Mouse (Mus musculus) hindbrain, embryonic 14.5 days (tissue): ENCODE data around the gene Bckdha. TPM values are rescaled to one million over a fixed set of nuclear protein-coding genes. Genes with fewer than 3 reads are reported as not detected.

ENCODE experiments used
- ATAC-seq: fragments of 200-750 bp; cut with Nextera tagmentation; 2 replicates; pipeline ENCODE4 v1.8.0; 2017; ENCODE audit warnings: moderate number of reproducible peaks, mild to moderate bottlenecking, moderate TSS enrichment, moderate library complexity; ENCODE audit not compliant: low FRiP score
- DNase-seq: peaks from one replicate; pipeline ENCODE4 v3.0.0-alpha.2; 2015; ENCODE audit warnings: low spot score
- H3K27ac ChIP-seq: fragments of 300-500 bp; sonication (generic); 2 replicates; pipeline ENCODE4 v1.5.1; 2014; ENCODE audit warnings: mild to moderate bottlenecking, moderate library complexity
- H3K27me3 ChIP-seq: fragments of 300-500 bp; sonication (generic); 2 replicates; pipeline ENCODE4 v1.6.1; 2014; ENCODE audit warnings: mild to moderate bottlenecking, low read length, mixed read lengths; ENCODE audit not compliant: control insufficient read depth, insufficient read depth
- H3K36me3 ChIP-seq: fragments of 300-500 bp; sonication (generic); replicated peaks from 2 replicates; pipeline ENCODE4 v1.6.1; 2014; ENCODE audit not compliant: control insufficient read depth, insufficient read depth
- H3K4me1 ChIP-seq: fragments of 300-500 bp; sonication (generic); replicated peaks from 2 replicates; pipeline ENCODE4 v1.6.1; 2014; ENCODE audit warnings: antibody characterized with exemption, low read length, mixed read lengths; ENCODE audit not compliant: control insufficient read depth, insufficient read depth
- H3K4me2 ChIP-seq: fragments of 300-500 bp; sonication (generic); replicated peaks from 2 replicates; pipeline ENCODE4 v1.6.1; 2014; ENCODE audit warnings: mild to moderate bottlenecking, moderate library complexity
- H3K4me3 ChIP-seq: fragments of 300-500 bp; sonication (generic); replicated peaks from 2 replicates; pipeline ENCODE4 v1.5.1; 2014; ENCODE audit warnings: mild to moderate bottlenecking, low read length
- H3K9ac ChIP-seq: fragments of 300-500 bp; sonication (generic); 2 replicates; pipeline ENCODE4 v1.6.1; 2014
- H3K9me3 ChIP-seq: fragments of 300-500 bp; sonication (generic); 2 replicates; pipeline ENCODE4 v1.6.1; 2016; ENCODE audit warnings: low read length; ENCODE audit not compliant: control insufficient read depth
- WGBS: fragments of 180-500 bp; shearing (Covaris S2); extraction: QIAGEN DNeasy Blood & Tissue Kit; methylation state at CpG from one replicate; pipeline ENCODE4 v1.1.7; 2014; 5-methylcytosine and 5-hydroxymethylcytosine counted together
- polyA plus RNA-seq: library from polyadenylated mRNA; unstranded; fragments of >200 nt; fragmentation: Nextera tagmentation; extraction: Ambion mirVana; gene quantifications from 2 replicates; pipeline ENCODE4 v1.2.1, GENCODE M21; 2014

The Bckdha gene
- polyA plus RNA-seq, 1 experiment from 2014 or later, result 37.3 TPM

GRCm38 (mm10) chr7:25655601-25656428, 3.0 kb downstream of the Bckdha start:
- Histone ChIP-seq H3K4me3 (no peak overlapping the region), H3K27me3 (no peaks in the 10 kb centered on the region), H3K9me3 (no peaks in the 10 kb centered on the region), H3K4me1 (peaks cover 22% of the 10 kb centered on the region), H3K9ac (no peak overlapping the region), H3K27ac (no peak overlapping the region), H3K36me3 (no peaks in the 10 kb centered on the region), H3K4me2 (no peak overlapping the region)
- DNase-seq (no peak), ATAC-seq (no peak)
- WGBS, result 80% methylated on average over 11 of the region's 11 CpGs

- no peak for DNase-seq
- ATAC-seq, result no peak
- H3K27me3 ChIP-seq, result no peaks in the 10 kb centered on the region
- H3K36me3 ChIP-seq, result no peaks in the 10 kb centered on the region
- no peak overlapping the region for H3K4me2 ChIP-seq
- WGBS, result 91% methylated on average over 12 of the region's 12 CpGs
- no peak overlapping the region for H3K9ac ChIP-seq
- H3K9me3 ChIP-seq, result no peaks in the 10 kb centered on the region
- H3K4me3 ChIP-seq, result no peak overlapping the region
- H3K4me1 ChIP-seq, result peaks cover 3% of the 10 kb centered on the region; the same call in 1 of the 2 replicates
- H3K27ac ChIP-seq, result no peak overlapping the region
Measured at GRCm38 (mm10) chr7:25652244-25652759, 6.5 kb downstream of the Bckdha start.

GRCm38 (mm10) chr7:25651281-25651680, 7.5 kb downstream of the Bckdha start:
- Histone ChIP-seq H3K4me1 (no peaks in the 10 kb centered on the region), H3K4me2 (no peak overlapping the region), H3K27me3 (no peaks in the 10 kb centered on the region), H3K9ac (no peak overlapping the region), H3K36me3 (no peaks in the 10 kb centered on the region), H3K4me3 (no peak overlapping the region), H3K27ac (no peak overlapping the region), H3K9me3 (no peaks in the 10 kb centered on the region)
- DNase-seq, result no peak
- WGBS, result 91% methylated on average over 8 of the region's 8 CpGs
- ATAC-seq, result no peak

GRCm38 (mm10) chr7:25649839-25650238, 8.9 kb downstream of the Bckdha start:
- 75% methylated on average over 5 of the region's 5 CpGs for WGBS
- Histone ChIP-seq H3K27ac (no peak overlapping the region), H3K9me3 (no peaks in the 10 kb centered on the region), H3K4me2 (no peak overlapping the region), H3K4me3 (no peak overlapping the region), H3K9ac (no peak overlapping the region), H3K27me3 (no peaks in the 10 kb centered on the region), H3K36me3 (peaks cover 6% of the 10 kb centered on the region), H3K4me1 (no peaks in the 10 kb centered on the region)
- DNase-seq (no peak), ATAC-seq (no peak)

- Histone ChIP-seq H3K9me3 (no peaks in the 10 kb centered on the region), H3K4me2 (no peak overlapping the region), H3K4me1 (no peaks in the 10 kb centered on the region), H3K27ac (no peak overlapping the region), H3K9ac (no peak overlapping the region), H3K36me3 (peaks cover 7% of the 10 kb centered on the region), H3K4me3 (no peak overlapping the region), H3K27me3 (no peaks in the 10 kb centered on the region)
- DNase-seq, result no peak
- WGBS, result 60% methylated on average over 5 of the region's 5 CpGs
- ATAC-seq, result no peak
Measured at GRCm38 (mm10) chr7:25647574-25648123, 11.1 kb downstream of the Bckdha start.

GRCm38 (mm10) chr7:25645074-25645473, 13.7 kb downstream of the Bckdha start:
- ATAC-seq, result no peak
- Histone ChIP-seq H3K27me3 (no peaks in the 10 kb centered on the region), H3K4me2 (no peak overlapping the region), H3K4me1 (no peaks in the 10 kb centered on the region), H3K9ac (no peak overlapping the region), H3K27ac (no peak overlapping the region), H3K36me3 (peaks cover 21% of the 10 kb centered on the region), H3K4me3 (no peak overlapping the region), H3K9me3 (no peaks in the 10 kb centered on the region)
- no peak for DNase-seq
- WGBS, result 60% methylated on average over 14 of the region's 14 CpGs

GRCm38 (mm10) chr7:25644631-25645030, 14.2 kb downstream of the Bckdha start:
- Histone ChIP-seq H3K27me3 (no peaks in the 10 kb centered on the region), H3K9ac (no peak overlapping the region), H3K27ac (no peak overlapping the region), H3K4me1 (no peaks in the 10 kb centered on the region), H3K4me2 (no peak overlapping the region), H3K9me3 (no peaks in the 10 kb centered on the region), H3K36me3 (peaks cover 24% of the 10 kb centered on the region), H3K4me3 (no peak overlapping the region)
- no peak for ATAC-seq
- 80% methylated on average over 4 of the region's 4 CpGs for WGBS
- DNase-seq, result no peak

GRCm38 (mm10) chr7:25644136-25644535, 14.6 kb downstream of the Bckdha start:
- DNase-seq, result no peak
- H3K36me3 ChIP-seq, result peaks cover 29% of the 10 kb centered on the region
- no peak overlapping the region for H3K9ac ChIP-seq
- no peak for ATAC-seq
- no peaks in the 10 kb centered on the region for H3K4me1 ChIP-seq
- H3K9me3 ChIP-seq, result no peaks in the 10 kb centered on the region
- 78% methylated on average over 10 of the region's 10 CpGs for WGBS
- no peaks in the 10 kb centered on the region for H3K27me3 ChIP-seq
- H3K27ac ChIP-seq, result no peak overlapping the region
- H3K4me3 ChIP-seq, result no peak overlapping the region
- no peak overlapping the region for H3K4me2 ChIP-seq

GRCm38 (mm10) chr7:25639754-25640153, 19.0 kb downstream of the Bckdha start:
- ATAC-seq (no peak), DNase-seq (no peak)
- no peaks in the 10 kb centered on the region for H3K9me3 ChIP-seq
- H3K36me3 ChIP-seq, result peaks cover 50% of the 10 kb centered on the region
- H3K4me2 ChIP-seq, result no peak overlapping the region
- H3K4me1 ChIP-seq, result no peaks in the 10 kb centered on the region
- no peaks in the 10 kb centered on the region for H3K27me3 ChIP-seq
- no peak overlapping the region for H3K4me3 ChIP-seq
- H3K27ac ChIP-seq, result no peak overlapping the region
- WGBS, result 88% methylated on average over 4 of the region's 4 CpGs
- H3K9ac ChIP-seq, result no peak overlapping the region
